Mouse (Mus musculus): ENCODE results near the gene Ostn.

- no peak for TF ChIP-seq CTCF (IDR thresholded peaks at IDR 0.05; ENCODE audit: low read depth, low read length)
- TF ChIP-seq POLR2A (IDR thresholded peaks at IDR 0.05; ENCODE audit: extremely low read depth, insufficient read depth, low read length) = no peak
Observed at GRCm38 (mm10) chr16:27349878-27350532, 42.7 kb downstream of the Ostn start.
